Mouse (Mus musculus): Measurements from ENCODE around the gene Myo18a.

GRCm38 (mm10) chr11:77721389-77721788, 41.7 kb upstream of the Myo18a start:
- TF ChIP-seq HCFC1 (IDR thresholded peaks at IDR 0.05; ENCODE audit: borderline replicate concordance, insufficient read depth, low read length), result no peak
- TF ChIP-seq CHD2 (IDR thresholded peaks at IDR 0.05; ENCODE audit: low read depth, low read length), result no peak

Measured in ES-E14 (cell line).